Mouse (Mus musculus) thymus, adult 2 months (tissue): ENCODE results near the gene Hspa5.

Experiments used
- CTCF ChIP-seq: fragments of 200-500 bp; IDR thresholded peaks from 2 replicates; pipeline ENCODE4 v1.5.1; 2012; ENCODE audit warnings: mild to moderate bottlenecking, control low read depth, low read length, moderate library complexity, borderline replicate concordance; ENCODE audit not compliant: control insufficient read depth, poor library complexity, insufficient read depth; ENCODE audit errors: extremely low read depth
- POLR2A ChIP-seq: fragments of 200-500 bp; IDR thresholded peaks from 2 replicates; pipeline ENCODE4 v1.6.1; 2012; ENCODE audit warnings: mild to moderate bottlenecking, low read length, control low read depth, moderate library complexity; ENCODE audit not compliant: control insufficient read depth, poor library complexity, insufficient read depth; ENCODE audit errors: extremely low read depth

DNA sequence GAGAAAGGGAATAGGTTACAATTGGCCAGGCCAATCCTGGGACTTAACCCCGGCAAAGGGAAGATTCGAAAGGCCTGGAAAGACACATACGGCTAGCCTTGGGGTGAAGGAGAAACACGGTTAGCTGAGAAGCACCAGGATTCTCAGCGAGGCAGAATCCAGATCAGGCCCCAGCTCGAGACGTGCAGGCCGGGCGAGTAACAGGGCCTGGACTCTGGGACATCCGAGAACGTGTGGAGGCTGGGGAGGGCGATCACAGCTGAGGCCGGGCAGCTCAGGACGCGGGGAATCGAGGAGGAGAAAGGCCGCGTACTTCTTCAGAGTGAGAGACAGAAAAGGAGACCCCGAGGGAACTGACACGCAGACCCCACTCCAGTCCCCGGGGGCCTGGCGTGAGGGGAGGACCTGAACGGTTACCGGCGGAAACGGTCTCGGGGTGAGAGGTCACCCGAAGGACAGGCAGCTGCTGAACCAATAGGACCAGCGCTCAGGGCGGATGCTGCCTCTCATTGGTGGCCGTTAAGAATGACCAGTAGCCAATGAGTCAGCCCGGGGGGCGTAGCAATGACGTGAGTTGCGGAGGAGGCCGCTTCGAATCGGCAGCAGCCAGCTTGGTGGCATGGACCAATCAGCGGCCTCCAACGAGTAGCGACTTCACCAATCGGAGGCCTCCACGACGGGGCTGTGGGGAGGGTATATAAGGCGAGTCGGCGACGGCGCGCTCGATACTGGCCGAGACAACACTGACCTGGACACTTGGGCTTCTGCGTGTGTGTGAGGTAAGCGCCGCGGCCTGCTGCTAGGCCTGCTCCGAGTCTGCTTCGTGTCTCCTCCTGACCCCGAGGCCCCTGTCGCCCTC, at the start of gene Hspa5:
- 0 out of 2 replicates have a peak, but pooled peaks have one; percentile 53 for TF ChIP-seq CTCF
- TF ChIP-seq POLR2A, result peak; percentile 93
